Mouse (Mus musculus) brain, embryonic 18.5 days (tissue): Measurements from ENCODE around the gene Pwwp2b.

Experiments used
- DNase-seq: peaks from one replicate; pipeline ENCODE4 v3.0.0-alpha.2; 2012; ENCODE audit warnings: low read depth, low spot score

Gene Pwwp2b

DNA sequence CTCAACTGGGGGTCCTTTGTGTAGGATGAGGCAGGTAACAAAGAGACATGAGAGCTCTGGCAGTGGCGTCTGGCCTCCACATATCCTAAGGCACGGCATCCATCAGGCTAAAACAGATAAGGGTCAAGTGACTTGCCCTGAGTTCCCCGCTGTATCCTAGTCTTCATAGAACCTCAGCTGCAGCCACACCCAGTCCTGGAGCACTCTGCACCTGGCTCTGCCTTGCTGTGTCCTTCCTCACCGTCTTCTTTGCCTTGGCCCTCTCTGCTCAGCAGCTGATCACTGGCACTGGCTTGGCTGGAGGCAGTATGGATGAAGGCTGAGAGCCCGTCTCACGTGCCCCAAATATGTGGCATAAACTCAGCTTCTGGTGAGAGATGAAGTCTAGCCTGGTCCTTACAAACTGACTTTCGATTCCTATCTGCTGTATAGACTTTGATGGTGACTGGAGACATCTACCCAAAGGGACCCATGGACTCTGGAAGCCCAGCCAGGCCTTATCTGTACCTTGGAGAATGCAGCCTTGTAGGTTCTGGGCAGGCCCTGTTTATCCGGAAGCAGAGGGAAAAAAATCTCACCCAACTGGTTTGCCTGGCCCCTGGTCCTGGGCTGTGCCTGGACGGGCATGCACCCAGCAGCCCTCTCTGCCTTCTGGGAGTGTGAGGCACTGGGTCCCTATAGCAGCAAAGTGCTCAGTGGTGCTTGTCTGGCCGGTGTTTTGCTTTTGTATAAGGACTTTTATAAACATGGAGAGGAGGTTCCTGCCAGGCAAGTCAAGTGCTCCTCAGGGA, 9.7 kb downstream of the Pwwp2b start:
- DNase-seq: no peak

DNA sequence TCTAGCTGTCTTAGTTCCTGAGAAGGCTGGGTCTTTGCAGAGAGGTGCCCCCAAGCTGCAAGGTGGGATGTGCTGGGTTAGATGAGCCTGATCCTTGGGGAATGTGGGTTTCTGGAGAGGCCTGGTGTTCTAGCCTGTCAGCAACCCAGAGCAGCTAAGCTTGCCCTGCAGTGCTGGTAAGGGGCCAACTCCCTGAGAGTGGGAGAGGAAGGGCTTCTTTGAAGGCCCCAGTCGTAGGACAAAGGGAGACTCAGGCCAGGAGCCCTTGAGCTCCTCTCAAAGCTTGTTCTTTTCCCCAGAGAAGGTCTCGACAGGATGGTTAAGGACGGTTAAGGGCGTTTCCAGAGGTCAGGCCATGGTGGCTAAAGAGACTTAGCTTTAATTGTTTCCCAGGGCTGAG, 16.1 kb downstream of the Pwwp2b start:
- DNase-seq: no peak

DNA sequence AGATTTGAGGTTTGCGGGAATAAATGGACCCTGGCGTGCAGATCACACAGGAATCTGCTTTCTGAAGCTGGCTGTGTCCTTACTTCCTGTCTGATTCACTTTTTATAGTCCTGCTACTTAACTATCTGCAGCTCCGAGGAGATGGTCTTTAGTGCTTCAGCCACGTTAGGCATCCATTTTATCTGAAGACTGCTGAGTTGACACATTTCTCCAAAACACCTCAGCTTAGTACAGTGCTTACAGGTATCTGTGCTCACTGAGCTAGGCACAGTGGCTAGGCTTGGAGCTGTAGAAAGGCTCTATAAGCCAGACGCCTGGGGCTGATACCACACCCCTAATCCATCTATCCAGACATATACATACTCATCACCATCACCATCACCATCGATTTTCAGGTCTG, 17.4 kb downstream of the Pwwp2b start:
- no peak for DNase-seq

DNA sequence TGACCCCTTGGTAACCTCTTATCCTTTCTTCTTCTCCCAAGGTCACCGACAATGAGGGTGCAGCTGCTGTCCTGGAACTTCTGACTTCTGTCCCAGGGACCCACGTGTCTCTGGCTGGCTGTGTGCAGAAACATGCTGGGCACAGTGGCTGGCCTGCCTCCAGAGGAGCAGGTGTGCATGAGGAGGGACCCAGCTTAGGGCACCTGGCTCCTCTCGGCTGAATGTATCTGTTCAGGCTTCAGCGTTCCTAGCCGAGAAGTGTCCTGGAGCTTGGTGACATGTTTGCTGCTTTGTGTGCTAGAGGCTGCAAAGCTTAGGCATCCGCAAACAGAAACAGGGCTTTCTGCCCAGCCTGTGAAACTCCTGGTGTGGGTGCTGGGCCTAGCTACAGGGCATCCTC, 18.1 kb downstream of the Pwwp2b start:
- no peak for DNase-seq

DNA sequence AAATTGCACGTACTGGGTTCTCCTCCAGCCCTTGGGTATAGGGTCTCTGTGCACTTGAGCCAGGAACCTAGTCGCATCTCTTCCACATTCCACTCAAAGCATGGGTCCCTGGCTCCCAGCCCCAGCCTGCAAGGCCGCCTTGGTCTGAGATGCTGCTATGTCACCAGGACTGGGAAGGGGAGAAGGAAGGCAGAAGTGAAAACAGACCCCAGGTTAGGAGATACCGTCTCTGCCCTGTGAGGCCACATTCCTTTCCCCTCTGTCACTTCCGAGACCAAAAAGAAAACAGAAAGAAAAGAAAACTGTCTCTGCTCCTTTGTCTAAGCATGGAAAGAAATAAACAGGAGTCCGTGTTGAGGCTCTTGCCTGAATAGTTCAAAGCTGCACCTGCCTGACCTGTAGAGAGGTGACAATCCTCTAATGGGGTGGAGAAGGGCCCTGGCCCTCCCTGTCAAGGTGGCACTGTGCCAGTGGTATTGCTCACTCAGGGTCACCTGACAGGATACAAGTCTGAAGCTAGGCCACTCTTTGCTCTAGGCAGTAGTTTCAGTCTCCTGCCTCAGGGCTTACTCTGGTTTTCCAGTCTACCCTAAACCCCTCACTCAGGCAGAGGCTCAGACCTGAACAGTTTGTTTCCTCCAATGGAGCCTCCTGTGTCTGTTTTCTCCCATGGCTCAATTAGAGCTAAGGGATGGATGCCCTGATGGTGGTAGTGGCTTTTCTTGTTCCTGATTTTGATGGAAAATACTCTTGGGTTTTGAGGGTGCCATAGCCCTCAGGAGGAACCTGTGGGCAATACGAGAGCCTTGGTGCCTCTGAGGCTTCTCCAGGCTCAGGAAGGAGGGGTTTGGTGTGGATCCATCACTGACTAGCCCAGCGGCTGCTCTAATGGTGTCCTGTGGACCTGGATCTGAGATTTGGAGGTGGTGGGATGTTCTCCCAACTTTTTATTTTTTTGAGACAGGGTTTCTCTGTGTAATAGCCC, 18.9 kb downstream of the Pwwp2b start:
- no peak for DNase-seq

DNA sequence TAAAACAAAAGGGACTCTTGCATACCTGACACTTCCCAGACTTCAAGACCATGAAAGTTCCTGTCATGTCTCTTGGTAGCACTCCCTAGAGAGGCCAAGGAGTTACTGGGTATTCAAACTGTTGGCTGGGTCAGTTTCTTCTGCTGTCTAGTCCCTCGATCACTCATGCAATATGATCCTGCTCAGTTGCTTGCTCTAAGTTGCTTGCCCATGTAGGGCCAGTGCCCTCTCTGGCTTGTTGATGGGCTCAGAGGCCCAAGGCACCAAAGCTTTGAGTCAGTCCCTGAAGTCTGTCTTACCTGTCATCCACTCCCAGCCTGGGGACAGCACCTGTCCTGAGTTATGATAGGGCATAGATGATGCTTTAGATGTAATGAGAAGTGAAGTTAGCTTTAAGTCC, 22.5 kb downstream of the Pwwp2b start:
- DNase-seq: no peak

DNA sequence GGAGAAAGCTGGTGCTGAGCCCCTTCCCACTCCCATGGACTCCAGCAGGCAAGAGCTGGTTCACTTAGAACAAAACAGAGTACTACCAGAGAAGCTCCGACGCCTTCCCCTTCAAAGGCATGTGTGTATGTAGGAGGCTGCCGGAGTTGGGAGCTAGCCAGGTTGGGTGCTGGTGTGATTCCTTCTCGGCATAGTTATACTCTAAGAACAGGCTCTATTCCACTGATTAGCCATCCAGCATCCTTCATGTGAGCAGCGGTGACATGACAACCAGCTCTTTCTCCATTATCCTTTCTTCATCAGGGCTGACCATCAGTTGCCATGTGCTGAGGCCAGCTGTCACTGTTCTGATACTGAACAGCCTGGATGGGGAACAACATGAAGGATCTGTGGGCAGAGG, 23.6 kb downstream of the Pwwp2b start:
- no peak for DNase-seq

DNA sequence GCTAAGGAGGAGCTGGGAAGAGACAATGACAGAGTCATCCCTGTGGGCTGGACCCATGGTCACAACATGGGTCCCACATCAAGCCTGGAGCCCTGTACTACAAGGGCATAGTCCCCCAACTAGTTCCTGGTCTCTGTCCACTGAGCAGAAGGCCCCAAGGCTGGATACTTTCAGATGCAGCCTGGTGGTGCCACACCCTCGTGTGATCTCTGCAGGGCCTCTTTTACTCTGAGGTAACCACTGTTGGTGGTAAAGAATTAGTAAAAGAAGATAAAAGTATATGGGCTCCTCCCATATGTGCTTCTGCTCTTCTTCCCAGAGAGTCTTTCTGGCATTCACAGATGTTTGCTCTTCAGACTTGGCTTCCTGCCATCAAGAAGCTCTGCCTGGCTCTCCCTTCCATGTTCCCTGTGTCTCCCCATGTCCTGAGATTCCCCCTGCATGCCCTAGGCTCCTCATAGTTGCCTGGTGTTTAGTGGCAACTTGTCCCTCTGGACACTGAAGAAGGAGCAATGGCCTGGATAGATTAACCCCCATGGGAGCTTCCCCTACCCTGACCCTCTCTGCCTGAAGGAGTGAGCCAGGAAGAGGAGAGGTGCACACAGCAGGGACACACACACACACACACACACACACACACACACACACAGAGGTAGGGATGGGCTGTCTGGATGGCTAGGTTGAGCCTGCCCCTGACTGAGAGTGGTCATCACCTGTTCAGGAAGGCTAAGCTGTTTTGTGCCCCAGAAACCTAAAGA, 24.5 kb downstream of the Pwwp2b start:
- no peak for DNase-seq

DNA sequence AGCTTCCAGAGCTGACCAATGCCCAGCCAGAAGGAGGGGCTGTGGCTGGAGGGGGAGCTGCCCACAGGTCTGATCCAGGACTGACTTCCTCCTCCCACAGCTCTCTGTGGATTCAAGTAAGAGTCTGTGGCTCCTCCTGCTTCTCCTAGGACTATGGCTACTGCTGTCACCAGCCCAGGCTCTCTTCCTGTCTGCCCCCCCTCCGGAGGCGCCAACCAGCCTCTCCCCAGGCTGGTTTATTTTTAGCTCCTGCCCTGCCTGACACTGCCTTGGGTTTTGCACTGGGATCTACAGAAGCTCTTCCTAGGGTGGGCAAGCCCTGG, 25.1 kb downstream of the Pwwp2b start:
- DNase-seq: no peak

DNA sequence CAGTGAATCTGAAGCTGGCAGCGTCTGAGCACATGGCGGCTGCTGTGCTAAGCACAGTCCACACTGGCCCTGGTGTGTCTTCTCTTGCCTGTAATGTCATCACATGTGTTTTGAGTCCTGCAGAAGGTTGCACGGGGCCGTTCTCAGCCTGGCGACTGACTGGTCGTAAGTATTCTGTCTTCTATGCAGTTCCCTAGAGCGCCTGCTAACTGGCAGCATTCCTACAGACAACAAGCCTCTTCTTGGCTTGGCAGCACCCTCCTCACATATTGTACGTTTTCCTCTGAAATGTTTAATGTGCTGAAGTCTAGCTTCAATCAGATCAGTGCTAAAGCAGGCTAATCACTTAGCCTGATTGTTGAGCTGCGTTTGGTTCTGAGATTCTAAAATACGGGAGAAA, 27.3 kb downstream of the Pwwp2b start:
- peak; percentile 43 for DNase-seq

DNA sequence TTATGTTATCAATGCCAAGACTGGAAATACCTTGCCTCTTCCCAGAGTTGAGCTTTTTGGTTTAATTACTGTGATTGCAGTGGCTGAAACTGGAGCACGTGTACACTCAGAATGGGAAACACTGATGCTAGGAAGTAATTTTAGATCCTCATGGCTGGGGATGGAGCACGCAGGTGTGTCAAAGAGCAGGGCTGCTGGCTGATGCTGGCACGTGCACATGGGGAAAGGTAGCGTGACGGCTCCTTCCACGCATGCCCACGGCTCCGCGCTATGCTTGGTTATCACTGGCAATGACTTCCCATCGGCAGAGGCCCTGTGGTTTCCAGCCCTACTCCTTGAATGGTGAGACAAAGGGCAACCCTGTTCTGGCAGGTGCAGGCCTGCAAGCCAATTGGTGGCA, 27.9 kb downstream of the Pwwp2b start:
- DNase-seq: no peak

DNA sequence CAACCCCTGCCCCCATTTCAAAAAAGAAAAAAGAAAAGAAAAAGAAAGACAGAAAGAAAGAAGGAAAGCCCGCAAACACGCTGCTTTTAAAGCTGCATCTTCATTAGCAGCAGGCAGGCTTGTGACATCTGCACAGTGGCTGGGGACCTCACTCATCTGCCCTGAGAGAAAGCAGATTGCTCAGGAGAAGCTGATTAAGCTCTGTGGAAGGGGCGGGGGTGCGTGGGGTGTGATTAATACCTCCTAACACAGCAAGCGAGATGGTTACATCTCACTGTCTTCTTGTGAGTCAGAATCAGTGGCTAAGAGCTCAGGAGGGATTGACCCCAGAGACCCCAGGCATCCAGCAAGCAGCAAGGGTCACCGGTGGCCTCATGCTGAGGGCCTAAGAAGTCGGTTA, 29.3 kb downstream of the Pwwp2b start:
- DNase-seq: no peak

DNA sequence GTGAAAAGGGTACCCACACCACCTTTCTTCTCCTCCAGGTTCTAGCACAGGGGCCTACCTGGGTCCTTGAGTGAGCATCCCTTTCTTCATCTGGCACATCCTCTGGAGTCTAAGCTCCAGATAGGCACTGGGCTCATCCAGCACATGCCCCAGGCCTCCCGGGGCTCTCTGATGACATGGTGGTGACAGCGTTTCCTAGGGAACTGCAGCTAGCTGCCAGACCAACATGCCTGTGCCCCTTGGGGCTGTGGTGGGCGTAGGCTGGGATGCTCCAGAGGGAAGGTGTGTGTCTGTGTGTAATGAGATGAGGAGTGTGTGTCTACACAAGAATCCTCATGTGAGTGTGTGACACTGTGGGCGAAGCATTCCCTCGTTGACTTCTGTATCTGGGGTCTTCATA, 31.3 kb downstream of the Pwwp2b start:
- DNase-seq: no peak

DNA sequence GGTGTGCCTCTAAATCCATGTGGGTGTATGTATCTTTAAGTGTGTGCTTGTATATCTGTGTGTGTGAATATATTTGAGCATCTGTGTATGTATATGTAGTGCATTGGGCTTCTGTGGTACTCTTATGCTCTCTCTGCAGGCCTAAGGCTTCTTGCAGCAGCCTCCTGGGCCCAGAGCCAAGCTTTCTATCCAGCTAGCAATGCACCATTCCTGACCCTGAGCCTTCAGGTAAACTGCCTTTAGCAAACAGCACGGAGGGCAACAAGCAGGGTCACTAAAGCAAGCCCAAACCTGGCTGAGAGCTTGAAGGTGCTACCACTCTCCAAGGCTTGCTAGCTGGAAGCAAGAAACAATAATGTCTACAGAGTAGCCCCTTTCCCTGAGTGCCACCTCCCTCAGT, 31.8 kb downstream of the Pwwp2b start:
- DNase-seq: no peak

DNA sequence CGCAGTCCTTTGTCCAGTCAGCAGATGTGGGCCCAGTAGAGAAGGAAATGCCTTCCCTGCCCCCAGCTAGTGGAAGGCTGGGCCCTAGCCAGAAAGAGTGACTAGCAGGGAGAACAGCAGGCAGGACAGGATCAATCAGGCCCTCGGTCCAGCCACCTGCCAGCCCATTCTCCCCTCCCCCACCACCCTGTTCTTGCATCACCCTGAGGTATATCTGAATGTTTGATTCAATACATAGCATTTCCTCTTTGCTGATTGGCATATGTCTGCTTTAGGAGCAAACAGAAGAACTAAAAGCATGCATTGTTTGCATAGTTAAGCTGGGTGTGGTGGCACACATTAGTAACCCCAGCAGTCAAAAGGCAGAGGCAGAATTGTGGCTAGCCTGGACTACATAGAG, 32.9 kb downstream of the Pwwp2b start:
- no peak for DNase-seq

DNA sequence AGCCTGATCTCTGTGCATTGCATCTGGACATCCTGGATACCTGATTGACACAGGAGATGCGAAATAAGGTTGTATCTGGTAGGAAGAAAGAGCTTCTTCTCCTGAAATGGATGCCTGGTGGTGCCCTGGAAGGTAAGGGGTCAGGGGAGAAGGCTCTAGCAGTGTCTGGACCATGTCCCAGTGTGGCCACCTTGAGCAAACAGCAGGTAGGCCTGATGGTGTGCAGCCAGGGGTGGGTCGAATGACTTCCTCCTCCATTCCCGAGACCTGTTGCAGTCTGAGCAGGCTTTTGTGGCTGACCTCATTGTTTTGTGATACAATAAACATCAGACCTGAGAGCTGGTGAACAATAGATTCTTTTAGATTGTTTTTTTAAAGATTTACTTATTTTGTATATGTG, 33.8 kb downstream of the Pwwp2b start:
- no peak for DNase-seq

DNA sequence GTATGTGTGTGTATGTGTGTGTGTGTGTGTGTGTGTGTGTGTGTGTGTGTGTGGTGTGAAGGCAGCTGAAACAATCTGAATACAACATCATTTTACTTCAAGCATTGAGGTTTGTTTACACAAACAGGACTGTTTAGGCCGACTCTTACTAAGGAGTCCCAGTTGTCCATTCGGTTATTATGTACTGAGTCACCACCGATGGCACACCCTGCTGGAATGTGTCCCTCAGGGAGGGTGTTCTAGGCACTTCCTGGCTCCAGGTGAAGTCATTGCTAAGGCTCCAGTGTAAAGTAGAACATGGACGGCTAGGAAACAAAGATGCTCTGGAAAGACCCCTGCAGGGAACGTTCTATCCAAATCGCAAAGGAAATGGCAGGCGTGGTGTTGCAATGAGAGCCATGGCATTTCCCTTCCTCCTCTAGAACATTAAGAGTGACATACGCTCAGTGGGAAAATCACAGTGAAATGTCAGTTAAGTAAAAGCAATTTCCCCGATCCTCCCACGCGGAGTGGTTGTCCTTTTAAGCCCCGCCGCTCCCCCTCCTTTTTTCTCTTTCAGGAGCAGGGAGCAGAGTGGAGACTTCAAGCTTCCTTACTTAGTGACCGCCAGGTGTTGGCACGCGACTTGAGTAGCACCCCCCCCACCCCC, 37.1 kb downstream of the Pwwp2b start:
- no peak for DNase-seq

DNA sequence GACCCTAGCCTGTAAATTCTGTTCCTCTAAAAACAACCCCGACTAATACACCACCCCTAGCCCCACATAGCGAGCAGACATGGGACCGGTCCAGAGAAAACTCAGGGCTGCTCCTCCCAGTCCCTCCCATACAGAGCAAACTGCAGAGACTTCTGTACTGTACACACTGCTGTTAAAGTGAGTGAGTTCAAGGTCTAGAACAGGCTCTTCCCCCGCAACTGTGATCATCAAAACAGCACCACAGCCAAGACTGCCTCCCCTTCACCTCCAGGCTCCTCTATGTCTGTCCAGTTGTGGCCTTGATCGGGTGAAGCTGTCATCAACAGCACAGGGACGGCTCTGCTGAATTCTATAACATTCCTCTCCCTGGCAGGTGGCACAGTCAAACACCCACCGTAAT, 40.3 kb downstream of the Pwwp2b start:
- DNase-seq: no peak

DNA sequence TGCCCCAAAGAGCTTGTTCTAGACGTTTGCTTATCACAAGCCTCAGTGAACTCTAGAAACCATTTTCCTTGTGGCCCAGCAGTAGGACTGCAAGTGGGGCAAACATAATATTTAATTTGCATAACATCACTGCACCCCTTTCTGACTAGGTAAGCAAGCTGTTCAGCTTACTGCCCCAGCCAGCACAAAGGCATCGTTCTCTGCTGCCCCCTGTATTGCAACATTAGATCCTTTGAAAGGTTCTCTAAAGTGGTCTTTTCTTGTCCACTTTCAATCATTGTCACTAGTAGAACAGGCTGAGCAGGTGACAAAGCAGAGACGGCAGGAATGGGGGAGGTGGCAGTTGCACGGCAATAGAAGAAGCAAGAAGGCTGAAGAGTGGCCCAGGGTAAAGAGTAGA, 45.1 kb downstream of the Pwwp2b start:
- no peak for DNase-seq

DNA sequence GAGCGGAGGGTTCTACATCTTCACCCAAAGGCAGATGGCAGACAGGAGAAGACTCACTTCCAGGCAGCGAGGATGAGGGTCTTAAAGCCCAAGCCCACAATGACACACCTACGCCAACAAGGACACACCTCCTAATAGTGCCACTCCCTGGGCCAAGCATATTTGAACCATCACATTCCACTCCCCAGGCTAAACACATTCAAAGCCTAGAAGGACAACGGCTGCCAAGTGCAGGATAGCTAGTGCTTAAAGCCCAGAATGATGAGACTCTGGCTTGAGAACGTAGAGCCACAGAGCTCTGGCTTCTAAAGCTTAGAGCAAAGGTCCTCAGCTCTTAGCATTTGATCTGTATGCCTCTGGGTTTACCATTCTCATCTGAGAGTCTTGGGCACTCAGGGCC, 45.8 kb downstream of the Pwwp2b start:
- no peak for DNase-seq

DNA sequence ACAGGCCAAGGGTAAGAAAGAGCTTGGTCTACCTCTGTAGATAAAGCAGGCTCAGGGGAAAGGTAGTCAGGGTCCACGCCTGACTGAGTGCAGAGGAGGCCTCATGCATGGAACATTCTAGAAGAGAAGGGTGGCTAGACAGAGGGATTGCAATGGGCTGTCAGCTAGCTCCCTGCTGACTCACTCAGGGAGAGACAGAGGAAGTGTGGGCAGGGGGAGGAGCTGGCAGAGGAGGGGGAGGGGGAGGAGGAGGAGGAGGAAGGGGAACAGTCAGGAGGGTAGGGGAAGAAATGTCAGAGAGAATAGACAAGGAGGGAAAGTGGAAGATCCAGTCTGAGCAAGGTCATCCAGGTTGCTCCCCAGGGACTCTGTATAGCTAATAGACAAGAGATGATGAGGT, 47.4 kb downstream of the Pwwp2b start:
- no peak for DNase-seq
